Mouse (Mus musculus) c-Kit-positive CD71-negative TER-119-negative erythroid progenitor cells, embryonic 14.5 days (primary cell): ENCODE data around the gene Tnip3.

Source experiments
- DNase-seq: peaks from one replicate; pipeline ENCODE4 v3.0.0-alpha.2; 2013; ENCODE audit warnings: low read depth

The Tnip3 gene

DNA sequence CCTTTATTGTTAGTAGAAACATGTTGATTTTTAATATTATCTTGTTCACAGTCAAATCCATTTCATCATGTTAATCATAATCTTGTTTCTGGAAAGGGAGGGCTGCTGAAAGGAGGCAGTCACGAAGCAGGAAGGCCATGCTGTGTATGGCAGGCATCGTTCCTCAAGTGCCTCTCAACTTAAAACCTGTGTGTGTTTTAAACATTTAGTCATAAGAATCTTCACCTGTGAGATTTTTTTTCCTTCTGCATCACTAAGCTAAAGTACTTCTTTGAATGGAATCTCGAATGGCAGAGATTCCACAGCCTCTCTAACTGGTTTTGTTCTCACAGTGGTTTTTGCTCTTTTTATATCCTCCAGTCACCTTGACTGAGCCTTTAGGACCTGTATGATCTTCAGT lies 121.3 kb downstream of the Tnip3 start:
- no peak for DNase-seq

DNA sequence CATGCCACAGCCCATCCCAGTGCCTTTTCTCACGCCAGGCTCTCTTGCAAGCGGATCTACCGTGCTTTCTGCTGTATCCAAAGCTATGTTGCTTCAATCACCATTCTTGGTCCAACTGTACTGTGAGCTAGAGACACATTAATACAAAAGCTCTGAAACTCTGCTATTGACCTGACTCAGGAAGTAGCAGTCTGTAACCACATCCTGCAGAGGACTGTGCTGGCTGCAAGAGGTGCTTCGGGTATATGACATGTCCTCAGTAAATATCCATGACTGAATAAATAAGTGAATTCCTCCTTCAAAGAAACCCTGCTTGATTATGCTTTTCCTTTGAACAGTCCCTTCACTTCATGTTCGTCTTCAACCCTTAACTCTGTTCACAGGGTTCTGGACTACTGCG lies 122.6 kb downstream of the Tnip3 start:
- DNase-seq, result no peak

- DNase-seq, result no peak
Observed at GRCm38 (mm10) chr6:65651376-65651775, 126.3 kb downstream of the Tnip3 start.

GRCm38 (mm10) chr6:65661272-65661671 lies 136.2 kb downstream of the Tnip3 start:
- no peak for DNase-seq

DNA sequence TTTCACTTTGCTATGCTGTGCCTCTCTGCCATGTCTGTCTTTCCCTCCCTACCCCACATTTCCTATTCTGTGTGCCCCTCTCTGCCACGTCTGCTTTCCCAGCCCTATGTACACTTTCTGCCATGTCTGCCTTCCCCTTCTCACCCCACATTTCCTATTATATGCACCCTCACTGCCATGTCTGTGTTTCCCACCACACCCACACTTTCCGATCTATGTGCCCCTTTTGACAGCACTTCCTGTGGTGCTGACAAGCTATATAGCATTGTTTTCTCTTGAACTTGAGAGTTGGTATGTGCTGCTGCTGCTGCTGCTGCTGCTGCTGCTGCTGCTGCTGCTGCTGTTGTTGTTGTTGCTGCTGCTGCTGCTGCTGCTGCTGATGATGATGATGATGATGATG lies 136.9 kb downstream of the Tnip3 start:
- no peak for DNase-seq

- no peak for DNase-seq
Observed at GRCm38 (mm10) chr6:65663990-65664389, 138.9 kb downstream of the Tnip3 start.

DNA sequence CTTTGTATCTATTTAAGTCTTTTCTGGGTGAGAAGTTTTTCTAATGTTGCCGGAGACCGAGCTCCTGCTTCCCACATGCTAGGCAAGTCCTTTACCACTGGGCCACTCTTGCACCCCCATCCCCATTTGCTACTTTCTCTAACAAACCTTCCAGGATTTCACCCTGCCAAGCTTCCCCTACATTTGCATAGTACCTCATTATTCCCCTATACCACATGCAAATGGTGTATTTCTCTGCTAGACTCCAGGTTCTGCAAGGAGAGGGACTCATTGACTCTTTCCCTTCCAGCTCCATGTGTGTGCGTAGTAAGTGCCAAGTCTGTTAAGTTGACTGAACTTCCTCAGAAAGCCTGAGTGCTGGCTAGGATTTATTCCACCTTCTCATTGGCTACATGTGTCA lies 141.2 kb downstream of the Tnip3 start:
- DNase-seq, result no peak

DNA sequence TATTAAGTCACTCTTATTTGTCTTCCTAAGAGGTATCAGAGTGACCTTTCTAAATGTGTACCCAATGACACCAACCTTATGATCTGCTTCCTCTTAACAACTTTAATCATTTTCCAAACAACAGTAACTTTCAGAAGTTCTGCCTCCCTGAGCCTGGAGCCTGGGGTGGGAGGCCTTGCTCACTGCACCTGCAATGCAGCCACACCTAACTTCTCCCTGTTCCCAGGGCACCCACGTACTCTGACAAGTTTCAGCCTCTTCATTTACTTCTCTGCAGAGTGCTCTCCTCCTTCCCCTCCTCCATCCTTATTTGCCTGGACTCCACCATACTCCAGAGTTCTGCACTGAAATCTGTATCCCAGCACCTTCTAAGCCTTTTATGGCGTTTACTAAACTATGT lies 144.9 kb downstream of the Tnip3 start:
- DNase-seq, result no peak

- DNase-seq, result no peak
Observed at GRCm38 (mm10) chr6:65670981-65671411, 145.9 kb downstream of the Tnip3 start.

- no peak for DNase-seq
Observed at GRCm38 (mm10) chr6:65671451-65671850, 146.3 kb downstream of the Tnip3 start, which contains the start of gene Ndnf. TSS of gene Ndnf (plus strand) at chr6:65671590.

DNA sequence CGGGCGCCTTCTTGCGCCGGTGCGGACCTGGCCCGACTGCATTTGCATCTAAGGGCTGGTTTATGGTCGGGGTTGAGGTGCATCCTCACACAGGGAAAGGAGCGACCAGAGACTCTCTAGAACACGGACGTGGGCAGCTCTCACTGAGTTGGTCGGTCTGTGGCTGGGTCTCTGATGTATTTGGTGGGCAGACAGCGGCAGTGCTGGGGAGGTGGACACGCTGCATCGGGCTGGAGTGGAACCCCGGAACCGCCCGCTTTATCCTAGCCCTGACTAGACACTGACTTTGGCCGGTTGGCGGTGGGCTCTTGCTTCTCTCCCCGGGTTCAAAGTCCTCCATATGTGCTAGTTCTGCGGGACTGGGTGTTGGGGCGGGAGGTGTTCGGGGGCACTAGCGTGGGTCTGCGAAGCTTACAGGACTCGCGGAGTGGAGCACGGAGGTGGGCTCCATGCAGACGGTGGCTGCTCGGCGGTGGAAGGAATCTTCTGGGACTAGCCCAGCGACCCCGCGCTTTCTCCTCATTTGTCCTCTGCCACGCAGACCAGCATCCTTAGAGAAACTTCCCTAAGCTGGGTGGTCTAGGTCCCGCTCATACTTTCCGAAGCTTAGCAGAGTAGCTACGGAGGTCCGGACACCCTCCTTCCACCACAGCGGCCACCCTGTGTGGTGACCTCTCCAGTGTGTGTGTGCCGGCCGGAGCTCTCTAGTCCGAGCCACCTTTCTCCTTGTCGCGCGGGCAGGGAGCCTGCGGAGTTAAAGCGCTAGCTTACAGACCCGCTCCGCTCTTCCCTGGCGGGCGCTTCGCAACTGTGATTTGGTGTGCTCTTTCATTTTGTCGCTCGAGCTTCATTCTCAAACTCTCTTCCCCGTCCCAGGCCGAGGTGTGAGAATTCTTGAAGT lies 147.3 kb downstream of the Tnip3 start:
- DNase-seq, result no peak
